Mouse (Mus musculus) neutrophil, adult 5-6 weeks (primary cell): ENCODE measurements around the gene Lrmda. TPM values are rescaled to one million over a fixed set of nuclear protein-coding genes. Genes with fewer than 3 reads are reported as not detected.

ENCODE experiments used
- ATAC-seq: fragments of 151-379, 151-347 bp; 2 replicates; pipeline ENCODE4 v1.8.0; 2017; ENCODE audit warnings: mild to moderate bottlenecking, moderate TSS enrichment; ENCODE audit not compliant: insufficient number of reproducible peaks, poor library complexity, low FRiP score, severe bottlenecking; ENCODE audit errors: extremely low read depth
- total RNA-seq: library from RNA; stranded (forward); fragments of 200-1000 nt; gene quantifications from 2 replicates; pipeline ENCODE4 v1.2.3, GENCODE M21; 2017

Gene Lrmda
- total RNA-seq, 1 experiment from 2014 or later: 5.2 TPM

GRCm38 (mm10) chr14:22688399-22688798 is 668.9 kb downstream of the Lrmda start:
- ATAC-seq: no peak

- ATAC-seq: no peak
Observed at GRCm38 (mm10) chr14:22695448-22695847, 675.9 kb downstream of the Lrmda start.

DNA sequence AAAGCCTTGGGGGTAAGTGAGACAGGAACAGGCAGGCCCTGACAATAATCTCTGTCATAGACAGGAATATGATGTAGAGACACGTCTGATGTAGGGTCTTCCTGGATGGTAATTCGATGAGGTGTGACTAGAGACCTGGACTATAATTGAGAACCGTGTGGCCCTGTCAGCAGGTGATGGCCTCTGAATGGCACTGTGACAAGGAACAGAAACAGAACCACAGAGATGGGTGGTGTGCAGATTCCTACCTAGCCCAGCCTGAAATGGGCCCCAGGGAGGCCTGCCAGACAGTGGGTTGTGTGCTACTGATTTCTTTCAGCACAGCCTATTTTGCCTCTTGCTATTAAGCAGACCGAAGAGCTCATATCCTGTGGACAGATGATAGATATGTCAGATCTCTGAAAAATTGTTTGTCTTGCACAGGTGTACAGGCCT is 676.4 kb downstream of the Lrmda start:
- no peak for ATAC-seq

- no peak for ATAC-seq
Observed at GRCm38 (mm10) chr14:22700236-22700635, 680.7 kb downstream of the Lrmda start.

DNA sequence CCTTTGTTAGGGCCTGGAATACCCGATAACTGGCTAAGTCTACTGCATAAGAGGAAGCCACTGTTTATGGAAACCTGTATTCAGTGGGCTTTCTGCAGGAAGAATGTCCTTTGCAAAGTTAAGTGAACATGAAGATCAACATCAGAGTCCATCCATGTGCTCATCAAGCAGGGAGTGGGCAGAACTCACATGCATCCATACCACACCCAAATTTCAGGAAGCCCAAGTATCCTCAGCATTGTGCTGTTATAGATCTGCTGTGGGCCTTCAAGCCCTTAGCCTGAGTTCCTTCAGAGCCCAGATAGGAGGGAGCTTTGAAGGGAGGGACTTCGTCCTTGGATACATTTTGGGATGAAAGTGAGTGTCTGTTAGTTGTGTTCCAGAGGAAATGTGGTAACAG is 681.2 kb downstream of the Lrmda start:
- no peak for ATAC-seq

DNA sequence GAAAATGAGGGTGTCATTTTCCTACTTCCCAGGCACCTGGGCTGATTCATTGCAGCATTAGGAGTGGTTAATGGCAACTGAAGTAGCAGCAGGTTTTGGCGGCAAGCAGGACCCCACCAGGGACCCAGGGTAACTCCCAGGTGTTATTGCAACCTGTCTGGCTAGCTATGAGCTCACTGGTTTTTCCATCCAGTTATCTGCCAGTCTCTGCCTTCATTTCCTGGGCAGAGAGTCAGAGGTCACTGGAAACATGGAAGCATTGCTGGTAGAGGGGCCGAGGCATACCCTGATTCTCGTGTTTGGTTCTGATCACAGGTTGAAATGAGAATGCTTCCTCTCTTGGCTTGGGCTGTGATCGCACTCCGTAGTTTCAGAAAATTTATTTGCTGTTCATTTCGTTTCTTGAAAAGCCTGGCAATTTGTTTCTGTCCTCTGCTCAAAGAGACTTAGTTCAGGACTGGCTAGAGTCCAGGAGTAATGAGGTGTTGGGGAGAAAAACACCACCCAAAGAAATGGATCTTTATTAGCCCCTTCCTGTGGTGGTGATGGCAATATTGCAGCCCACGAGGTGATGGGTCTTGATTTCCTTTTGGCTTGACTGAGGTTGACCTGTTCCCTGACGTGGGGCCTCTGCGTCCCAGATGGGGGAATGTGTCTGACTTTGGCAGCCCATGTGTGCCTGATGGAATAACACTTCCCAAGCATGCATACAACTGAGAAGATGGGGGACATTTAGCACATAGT is 688.6 kb downstream of the Lrmda start:
- ATAC-seq: no peak

GRCm38 (mm10) chr14:22710071-22710661 is 690.7 kb downstream of the Lrmda start:
- ATAC-seq: no peak

GRCm38 (mm10) chr14:22712388-22712787 is 692.9 kb downstream of the Lrmda start:
- no peak for ATAC-seq

DNA sequence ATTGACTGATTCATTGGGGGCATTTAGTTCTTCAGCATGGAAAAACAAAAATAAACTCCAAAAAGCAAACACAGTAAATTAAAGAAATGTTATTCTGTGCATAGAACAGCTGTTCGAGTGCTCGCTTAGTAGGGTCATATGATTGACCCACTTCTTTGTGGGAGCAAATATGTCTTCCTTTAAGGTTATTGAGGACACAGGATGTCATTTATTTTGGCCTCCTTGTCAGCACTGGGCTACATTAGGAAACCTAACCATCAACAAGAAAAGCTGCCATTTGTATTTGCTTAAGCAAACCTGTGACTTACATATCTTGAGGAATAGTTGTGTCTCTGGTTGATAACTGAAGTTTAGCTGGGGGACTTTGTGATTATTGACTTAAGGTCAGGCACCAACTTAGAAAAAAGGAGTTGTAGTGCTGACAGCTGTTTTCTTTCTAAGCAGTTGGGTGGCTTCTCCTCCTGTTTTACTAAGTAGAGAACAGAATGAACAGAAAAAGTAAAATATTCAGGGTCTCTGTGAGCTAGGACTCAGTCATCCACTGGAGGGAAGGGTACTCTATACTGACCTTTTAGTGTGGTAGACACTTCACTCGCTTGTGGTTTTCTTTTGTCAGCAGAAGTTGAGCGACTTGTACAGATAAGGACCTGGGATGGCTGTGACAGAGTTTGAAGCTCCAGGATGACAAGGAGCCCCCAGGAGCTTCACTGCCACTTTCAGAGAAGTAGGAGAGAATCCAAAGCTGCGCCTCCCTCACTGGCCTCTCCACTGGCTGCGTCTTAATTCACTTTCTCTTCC is 696.3 kb downstream of the Lrmda start:
- ATAC-seq: no peak

GRCm38 (mm10) chr14:22719968-22720367 is 700.5 kb downstream of the Lrmda start:
- ATAC-seq: no peak

- no peak for ATAC-seq
Observed at GRCm38 (mm10) chr14:22721845-22722244, 702.3 kb downstream of the Lrmda start.

DNA sequence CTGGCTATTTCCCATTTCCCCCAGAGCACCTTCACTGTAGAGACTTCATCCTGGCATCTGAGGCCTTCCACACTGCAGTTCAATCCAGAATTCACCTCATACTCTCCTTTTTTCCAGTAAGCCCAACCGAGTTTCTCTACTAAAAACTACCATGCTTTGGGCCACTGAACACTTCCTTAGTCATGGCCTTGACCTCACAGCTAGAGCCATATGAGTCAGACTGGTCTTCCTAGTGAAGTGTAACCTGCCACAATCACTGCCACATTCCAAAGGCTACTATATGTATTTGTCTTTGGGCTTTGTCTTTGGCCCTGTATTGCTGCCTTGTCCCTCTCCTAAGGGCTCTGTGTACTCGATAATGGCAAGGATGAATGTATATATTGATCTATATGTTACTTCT is 708.0 kb downstream of the Lrmda start:
- ATAC-seq: no peak

- ATAC-seq: no peak
Observed at GRCm38 (mm10) chr14:22728611-22729223, 709.2 kb downstream of the Lrmda start.

DNA sequence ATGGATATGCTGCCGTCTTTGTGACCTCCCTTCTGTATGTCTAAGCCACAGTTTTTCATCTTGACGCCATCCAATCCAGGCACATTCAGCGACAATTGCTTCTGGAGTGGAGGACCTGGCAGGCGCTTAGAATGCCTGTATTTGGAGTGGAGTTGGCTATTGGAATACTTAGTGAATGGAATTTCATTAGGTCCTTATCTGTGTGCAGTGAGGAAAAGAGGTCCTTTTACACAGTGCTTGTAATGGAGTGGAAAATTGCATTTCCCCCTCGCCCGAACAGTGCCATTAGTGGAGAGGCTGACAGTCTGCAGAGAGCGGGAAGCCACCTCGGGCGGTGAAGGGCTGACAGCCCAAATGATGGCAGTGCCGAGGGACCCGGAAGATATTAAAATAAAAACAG is 719.1 kb downstream of the Lrmda start:
- ATAC-seq: no peak

DNA sequence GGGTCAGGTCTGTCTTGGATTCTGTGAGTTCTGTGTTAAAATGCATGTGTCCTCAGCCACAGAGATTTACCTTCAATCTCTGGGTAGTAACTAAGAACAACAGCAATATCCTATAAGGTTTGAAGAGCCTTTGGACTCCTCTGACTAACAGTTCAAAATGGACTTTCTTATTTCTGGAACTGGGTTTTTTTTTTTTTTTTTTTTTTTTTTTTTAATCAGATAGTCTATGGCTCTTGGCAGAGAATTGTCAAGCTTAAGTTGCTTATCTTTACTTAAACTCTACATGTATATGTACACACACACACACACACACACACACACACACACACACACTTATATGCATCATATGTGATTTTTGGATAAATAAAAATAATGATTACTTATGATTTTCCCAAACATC is 723.0 kb downstream of the Lrmda start:
- ATAC-seq: no peak

DNA sequence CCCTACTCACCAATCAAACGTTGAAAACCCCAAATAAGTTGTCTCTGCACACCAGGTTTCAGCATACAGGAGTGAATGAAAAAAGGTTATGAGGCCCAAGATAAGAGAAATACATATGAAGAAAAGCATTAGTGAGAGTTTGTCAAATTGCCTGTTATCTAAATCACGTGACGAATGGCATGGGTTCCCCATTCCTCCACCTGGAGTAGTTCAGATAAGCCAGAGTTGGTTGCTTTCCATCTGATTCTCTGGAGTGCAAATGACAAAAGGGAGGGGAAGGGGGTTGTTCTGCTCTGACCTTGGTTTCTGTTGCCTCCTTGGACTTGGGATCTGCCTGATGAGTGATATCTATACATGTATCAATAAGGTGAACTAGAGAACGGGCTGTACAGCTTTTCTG is 723.8 kb downstream of the Lrmda start:
- ATAC-seq: no peak

GRCm38 (mm10) chr14:22744701-22745100 is 725.2 kb downstream of the Lrmda start:
- ATAC-seq: no peak

- no peak for ATAC-seq
Observed at GRCm38 (mm10) chr14:22745263-22745881, 725.9 kb downstream of the Lrmda start.

DNA sequence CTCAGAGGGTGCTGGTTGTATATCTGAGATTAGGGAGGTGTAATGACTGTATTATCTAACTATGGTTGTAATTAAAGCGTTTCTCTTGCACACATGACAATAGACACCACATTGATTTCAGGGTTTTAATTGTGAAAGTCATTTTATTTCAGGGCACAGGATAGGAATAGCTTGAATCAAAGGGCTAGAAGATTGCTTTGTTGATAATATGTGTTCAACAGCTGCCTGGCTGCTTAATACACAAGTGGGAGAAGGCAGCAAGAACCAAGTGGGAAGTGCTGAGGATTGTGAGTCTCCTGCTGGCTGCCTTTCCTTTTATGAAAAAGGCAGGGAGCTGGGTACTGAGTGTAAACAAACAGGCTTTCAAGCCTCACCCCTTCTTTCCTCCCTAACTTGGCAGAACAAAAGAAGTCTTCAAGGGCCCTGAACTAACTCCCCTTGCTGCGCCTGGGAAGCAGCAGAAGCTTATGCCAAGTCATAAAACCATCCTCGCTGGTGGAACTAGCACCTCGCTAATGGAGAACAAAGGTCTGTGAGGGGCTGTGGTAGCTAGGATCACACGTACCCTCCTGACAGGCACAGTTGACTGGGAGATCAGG is 726.5 kb downstream of the Lrmda start:
- no peak for ATAC-seq
